Mouse (Mus musculus): Measurements from ENCODE around the gene Cd4.

The Cd4 gene

GRCm38 (mm10) chr6:124814858-124815774 is 72.9 kb downstream of the Cd4 start:
- no peak for DNase-seq (ENCODE audit: extremely low read depth, low read depth, low spot score)

Data from fat pad, adult 2 months (tissue).